Mouse (Mus musculus) hindbrain, postnatal 0 days (tissue): ENCODE data around the gene Gga2. TPM values are rescaled to one million over a fixed set of nuclear protein-coding genes. Genes with fewer than 3 reads are reported as not detected.
A peak's percentile ranks its signal among the peaks of the same experiment; 100 is the strongest.

ENCODE experiments used
- ATAC-seq: fragments of 200-750 bp; cut with Nextera tagmentation; 2 replicates; pipeline ENCODE4 v1.8.0; 2017; ENCODE audit warnings: mild to moderate bottlenecking, moderate TSS enrichment, moderate library complexity
- DNase-seq: peaks from one replicate; pipeline ENCODE4 v3.0.0-alpha.2; 2015; ENCODE audit warnings: low spot score
- H3K27ac ChIP-seq: fragments of 300-500 bp; sonication (generic); 2 replicates; pipeline ENCODE4 v1.5.1; 2014; ENCODE audit warnings: mild to moderate bottlenecking
- H3K27me3 ChIP-seq: fragments of 300-500 bp; sonication (generic); 2 replicates; pipeline ENCODE4 v1.6.1; 2014; ENCODE audit warnings: low read length, mixed read lengths; ENCODE audit not compliant: insufficient read depth
- H3K36me3 ChIP-seq: fragments of 300-500 bp; sonication (generic); 2 replicates; pipeline ENCODE4 v1.6.1; 2014; ENCODE audit warnings: low read length, mixed read lengths; ENCODE audit not compliant: insufficient read depth
- H3K4me1 ChIP-seq: fragments of 300-500 bp; sonication (generic); 2 replicates; pipeline ENCODE4 v1.6.1; 2014; ENCODE audit warnings: antibody characterized with exemption, low read length, mixed read lengths; ENCODE audit not compliant: insufficient read depth
- H3K4me2 ChIP-seq: fragments of 300-500 bp; sonication (generic); 2 replicates; pipeline ENCODE4 v1.6.1; 2014; ENCODE audit warnings: low read depth, mild to moderate bottlenecking, low read length, moderate library complexity, mixed read lengths
- H3K4me3 ChIP-seq: fragments of 300-500 bp; sonication (generic); 2 replicates; pipeline ENCODE4 v1.5.1; 2014; ENCODE audit warnings: low read length
- H3K9ac ChIP-seq: fragments of 300-500 bp; sonication (generic); replicated peaks from 2 replicates; pipeline ENCODE4 v1.6.1; 2014; ENCODE audit warnings: mild to moderate bottlenecking, low read length, moderate library complexity, mixed read lengths
- H3K9me3 ChIP-seq: fragments of 300-500 bp; sonication (generic); 2 replicates; pipeline ENCODE4 v1.6.1; 2016; ENCODE audit warnings: low read length, mixed read lengths
- CTCF ChIP-seq: IDR thresholded peaks from 2 replicates; pipeline ENCODE4 v1.5.1; 2016; ENCODE audit warnings: antibody characterized with exemption, control low read depth, low read depth
- WGBS: fragments of 180-500 bp; shearing (Covaris S2); extraction: QIAGEN DNeasy Blood & Tissue Kit; methylation state at CpG from one replicate; pipeline ENCODE4 v1.1.7; 2014; 5-methylcytosine and 5-hydroxymethylcytosine counted together
- polyA plus RNA-seq: library from polyadenylated mRNA; unstranded; fragments of >200 nt; fragmentation: Nextera tagmentation; extraction: Ambion mirVana; gene quantifications from 2 replicates; pipeline ENCODE4 v1.2.1, GENCODE M21; 2015
- total RNA-seq: library from RNA; depleted of rRNA; stranded (reverse); fragments of >200 nt; gene quantifications from 2 replicates; pipeline ENCODE4 v1.2.3, GENCODE M21; 2014; rRNA removed

Gga2 gene
- total and polyA plus RNA-seq, 2 experiments from 2014 or later: 21.5 to 24.3 TPM

- Histone ChIP-seq H3K27me3 (no peaks in the 10 kb centered on the region), H3K4me1 (peaks cover 14% of the 10 kb centered on the region), H3K4me2 (no peak overlapping the region), H3K9ac (no peak overlapping the region), H3K27ac (peak overlapping the region; percentile 36; the same call in 1 of the 2 replicates), H3K9me3 (no peaks in the 10 kb centered on the region), H3K36me3 (peaks cover 12% of the 10 kb centered on the region), H3K4me3 (no peak overlapping the region)
- no peak for DNase-seq
- ATAC-seq: no peak
- WGBS: 61% methylated on average over 3 of the region's 3 CpGs
- no peak for TF ChIP-seq CTCF
Observed at GRCm38 (mm10) chr7:121941016-121941415, 80.0 kb downstream of the Gga2 start.

- Histone ChIP-seq H3K9me3 (no peaks in the 10 kb centered on the region), H3K4me3 (no peak overlapping the region), H3K9ac (no peak overlapping the region), H3K27ac (peak overlapping the region; percentile 78; the same call in 1 of the 2 replicates), H3K27me3 (no peaks in the 10 kb centered on the region), H3K36me3 (peaks cover 12% of the 10 kb centered on the region), H3K4me1 (peaks cover 14% of the 10 kb centered on the region), H3K4me2 (no peak overlapping the region)
- ATAC-seq (peak; percentile 81), DNase-seq (peak; percentile 79)
- TF ChIP-seq CTCF: no peak
- WGBS: 29% methylated on average over 4 of the region's 4 CpGs
Observed at GRCm38 (mm10) chr7:121939729-121940128, 81.3 kb downstream of the Gga2 start.

- no peak overlapping the region for H3K4me2 ChIP-seq
- DNase-seq (no peak), ATAC-seq (no peak)
- no peak for TF ChIP-seq CTCF
- H3K27ac ChIP-seq: peak overlapping the region; percentile 78; the same call in 1 of the 2 replicates
- H3K27me3 ChIP-seq: no peaks in the 10 kb centered on the region
- H3K4me3 ChIP-seq: no peak overlapping the region
- H3K9ac ChIP-seq: no peak overlapping the region
- 43% methylated on average over 6 of the region's 6 CpGs for WGBS
- H3K9me3 ChIP-seq: no peaks in the 10 kb centered on the region
- H3K4me1 ChIP-seq: peaks cover 14% of the 10 kb centered on the region
- peaks cover 12% of the 10 kb centered on the region for H3K36me3 ChIP-seq
Observed at GRCm38 (mm10) chr7:121939244-121939643, 81.8 kb downstream of the Gga2 start.

GRCm38 (mm10) chr7:121938124-121938891 lies 82.7 kb downstream of the Gga2 start:
- Histone ChIP-seq H3K4me3 (no peak overlapping the region), H3K9me3 (no peaks in the 10 kb centered on the region), H3K4me1 (peaks cover 14% of the 10 kb centered on the region), H3K27me3 (no peaks in the 10 kb centered on the region), H3K9ac (no peak overlapping the region), H3K4me2 (no peak overlapping the region; the same call in 1 of the 2 replicates), H3K36me3 (peaks cover 7% of the 10 kb centered on the region), H3K27ac (peak overlapping the region; percentile 78)
- TF ChIP-seq CTCF: no peak
- ATAC-seq (no peak), DNase-seq (peak; percentile 54)
- WGBS: 62% methylated on average over 8 of the region's 8 CpGs

GRCm38 (mm10) chr7:121936861-121937630 lies 84.0 kb downstream of the Gga2 start:
- Histone ChIP-seq H3K4me1 (peaks cover 14% of the 10 kb centered on the region), H3K9me3 (no peaks in the 10 kb centered on the region), H3K36me3 (no peaks in the 10 kb centered on the region), H3K27ac (peak overlapping the region; percentile 78), H3K4me3 (no peak overlapping the region), H3K27me3 (no peaks in the 10 kb centered on the region), H3K4me2 (no peak overlapping the region), H3K9ac (no peak overlapping the region)
- ATAC-seq: peak; percentile 73
- TF ChIP-seq CTCF: no peak
- WGBS: 41% methylated on average over 14 of the region's 14 CpGs
- peak; percentile 76 for DNase-seq

Other genes starting within 250 kb of the Gga2 start
- 0.07 and 0.16 TPM in 2 replicates for gene Scnn1b, start 156.2 kb downstream of the Gga2 start, total RNA-seq
- 0.25 and 0.29 TPM in 2 replicates for gene Scnn1b, start 156.2 kb downstream of the Gga2 start, polyA plus RNA-seq
- 38.1 and 39.0 TPM in 2 replicates for gene Cog7, start 39.5 kb downstream of the Gga2 start, total RNA-seq
- gene Cog7, start 39.5 kb downstream of the Gga2 start, polyA plus RNA-seq: 32.2 and 34.2 TPM in 2 replicates
- gene Ubfd1, start 46.0 kb upstream of the Gga2 start, total RNA-seq: 127 and 130 TPM in 2 replicates
- 59.0 and 60.7 TPM in 2 replicates for gene Ubfd1, start 46.0 kb upstream of the Gga2 start, polyA plus RNA-seq
- gene Ears2, start 46.0 kb upstream of the Gga2 start, total RNA-seq: 14.5 and 22.0 TPM in 2 replicates
- gene Ears2, start 46.0 kb upstream of the Gga2 start, polyA plus RNA-seq: 7.9 and 8.4 TPM in 2 replicates
- gene Ndufab1, start 80.7 kb upstream of the Gga2 start, total RNA-seq: 41.4 and 67.2 TPM in 2 replicates
- gene Ndufab1, start 80.7 kb upstream of the Gga2 start, polyA plus RNA-seq: 815 and 826 TPM in 2 replicates
- 2.6 and 5.4 TPM in 2 replicates for gene Palb2, start 111.8 kb upstream of the Gga2 start, total RNA-seq
- 2.0 and 2.8 TPM in 2 replicates for gene Palb2, start 111.8 kb upstream of the Gga2 start, polyA plus RNA-seq
- 96.1 and 117 TPM in 2 replicates for gene Dctn5, start 111.8 kb upstream of the Gga2 start, total RNA-seq
- gene Dctn5, start 111.8 kb upstream of the Gga2 start, polyA plus RNA-seq: 143 and 154 TPM in 2 replicates
- 12.0 and 15.6 TPM in 2 replicates for gene Plk1, start 138.2 kb upstream of the Gga2 start, total RNA-seq
- gene Plk1, start 138.2 kb upstream of the Gga2 start, polyA plus RNA-seq: 15.1 and 18.5 TPM in 2 replicates
- 1.6 and 2.0 TPM in 2 replicates for gene Ern2, start 165.0 kb upstream of the Gga2 start, total RNA-seq
- gene Ern2, start 165.0 kb upstream of the Gga2 start, polyA plus RNA-seq: 1.4 TPM in 2 replicates
- gene Chp2, start 198.3 kb upstream of the Gga2 start, total RNA-seq: 0.78 and 1.0 TPM in 2 replicates
- gene Chp2, start 198.3 kb upstream of the Gga2 start, polyA plus RNA-seq: 1.3 and 1.4 TPM in 2 replicates